Mouse (Mus musculus): Measurements from ENCODE around the gene Th.

DNA sequence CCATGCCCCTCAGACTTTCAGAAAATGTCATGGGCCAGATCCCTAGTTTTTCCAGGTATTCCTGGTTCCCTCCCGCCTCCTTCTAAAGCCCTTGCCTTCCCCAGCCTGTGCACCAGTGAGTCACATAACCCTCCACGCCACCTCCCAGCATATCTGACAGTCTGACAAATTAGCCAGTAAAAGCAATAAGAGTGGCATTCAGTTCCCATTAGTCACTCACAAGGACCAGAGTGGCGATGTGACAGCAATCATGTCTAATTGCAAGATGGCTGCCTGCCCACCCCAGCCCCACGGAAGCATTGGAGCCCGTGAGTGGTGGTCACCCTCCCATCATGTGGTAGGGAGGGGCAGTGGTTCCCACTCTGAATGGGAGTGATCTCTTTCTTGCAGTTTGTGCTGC lies 25.3 kb downstream of the Th start:
- TF ChIP-seq EP300 (IDR thresholded peaks at IDR 0.05; ENCODE audit: low read depth) (no peak), CTCF (IDR thresholded peaks at IDR 0.05; ENCODE audit: low read depth) (no peak)

Data from heart, postnatal 0 days (tissue).